Mouse (Mus musculus) thymus, adult 2 months (tissue): ENCODE data around the gene Gm14496.
"Not testable (repeated sequence)": the region's sequence is repeated elsewhere in the genome, so short reads cannot be mapped to it uniquely, and the experiment has no call there.

Source experiments
- CTCF ChIP-seq: fragments of 200-500 bp; IDR thresholded peaks from 2 replicates; pipeline ENCODE4 v1.5.1; 2012; ENCODE audit warnings: mild to moderate bottlenecking, control low read depth, low read length, moderate library complexity, borderline replicate concordance; ENCODE audit not compliant: control insufficient read depth, poor library complexity, insufficient read depth; ENCODE audit errors: extremely low read depth
- POLR2A ChIP-seq: fragments of 200-500 bp; IDR thresholded peaks from 2 replicates; pipeline ENCODE4 v1.6.1; 2012; ENCODE audit warnings: mild to moderate bottlenecking, low read length, control low read depth, moderate library complexity; ENCODE audit not compliant: control insufficient read depth, poor library complexity, insufficient read depth; ENCODE audit errors: extremely low read depth

DNA sequence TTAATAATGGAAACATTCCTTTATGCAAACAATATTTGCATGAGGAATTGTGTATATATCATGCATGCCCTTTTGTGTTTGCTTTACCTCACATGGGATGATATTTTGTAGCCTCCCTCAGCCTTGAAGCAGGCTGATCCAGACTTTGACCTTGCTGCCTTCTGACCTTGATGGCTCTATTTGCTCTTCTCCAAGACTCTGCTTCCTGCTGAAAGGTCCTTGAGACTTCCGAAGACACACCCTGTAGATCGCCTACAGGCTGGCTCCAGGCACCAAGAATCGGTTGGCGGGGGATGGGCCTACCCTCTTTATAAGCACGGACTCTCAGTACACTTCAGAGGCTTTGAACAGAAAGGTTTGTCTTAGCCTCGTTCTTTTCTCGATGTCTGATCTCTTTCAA is 9.0 kb upstream of the Gm14496 start:
- TF ChIP-seq CTCF, POLR2A: not testable (repeated sequence)
